Mouse (Mus musculus): ENCODE results near the gene Tmem171. TPM values are rescaled to one million over a fixed set of nuclear protein-coding genes. Genes with fewer than 3 reads are reported as not detected.

Gene Tmem171
- polyA plus RNA-seq, 1 experiment from 2014 or later = not detected

- no peaks in the 10 kb centered on the region for H3K36me3 ChIP-seq (ENCODE audit: control insufficient read depth, insufficient read depth, low read length)
- no peak overlapping the region for H3K4me3 ChIP-seq (ENCODE audit: low read depth, low read length)
- 91% methylated on average over 10 of the region's 10 CpGs for WGBS
- H3K27ac ChIP-seq (ENCODE audit: low read depth, low read length) = no peak overlapping the region
- DNase-seq (ENCODE audit: low spot score) (no peak), ATAC-seq (ENCODE audit: insufficient read depth, low FRiP score, low TSS enrichment) (no peak)
- H3K4me2 ChIP-seq (ENCODE audit: low read depth) = no peak overlapping the region
- H3K27me3 ChIP-seq (ENCODE audit: control insufficient read depth, insufficient read depth, low read length) = no peaks in the 10 kb centered on the region
- no peaks in the 10 kb centered on the region for H3K4me1 ChIP-seq (ENCODE audit: control insufficient read depth, insufficient read depth, low read length)
- H3K9ac ChIP-seq (ENCODE audit: low read length) = no peak overlapping the region
- H3K9me3 ChIP-seq (ENCODE audit: control insufficient read depth, low read length) = no peaks in the 10 kb centered on the region
These were observed 29.4 kb downstream of the Tmem171 start for GRCm38 (mm10) chr13:98665240-98665639.

GRCm38 (mm10) chr13:98662173-98662675 lies 32.4 kb downstream of the Tmem171 start:
- Histone ChIP-seq H3K4me2 (ENCODE audit: low read depth) (no peak overlapping the region), H3K36me3 (ENCODE audit: control insufficient read depth, insufficient read depth, low read length) (no peaks in the 10 kb centered on the region), H3K9ac (ENCODE audit: low read length) (no peak overlapping the region), H3K4me3 (ENCODE audit: low read depth, low read length) (no peak overlapping the region), H3K27me3 (ENCODE audit: control insufficient read depth, insufficient read depth, low read length) (no peaks in the 10 kb centered on the region), H3K4me1 (ENCODE audit: control insufficient read depth, insufficient read depth, low read length) (no peaks in the 10 kb centered on the region), H3K9me3 (ENCODE audit: control insufficient read depth, low read length) (no peaks in the 10 kb centered on the region), H3K27ac (ENCODE audit: low read depth, low read length) (no peak overlapping the region)
- WGBS = 88% methylated on average over 4 of the region's 4 CpGs
- DNase-seq (ENCODE audit: low spot score) (no peak), ATAC-seq (ENCODE audit: insufficient read depth, low FRiP score, low TSS enrichment) (no peak)

- Histone ChIP-seq H3K4me1 (ENCODE audit: control insufficient read depth, insufficient read depth, low read length) (no peaks in the 10 kb centered on the region), H3K36me3 (ENCODE audit: control insufficient read depth, insufficient read depth, low read length) (no peaks in the 10 kb centered on the region), H3K9ac (ENCODE audit: low read length) (no peak overlapping the region), H3K4me3 (ENCODE audit: low read depth, low read length) (no peak overlapping the region), H3K4me2 (ENCODE audit: low read depth) (no peak overlapping the region), H3K27me3 (ENCODE audit: control insufficient read depth, insufficient read depth, low read length) (no peaks in the 10 kb centered on the region), H3K9me3 (ENCODE audit: control insufficient read depth, low read length) (no peaks in the 10 kb centered on the region), H3K27ac (ENCODE audit: low read depth, low read length) (no peak overlapping the region)
- WGBS = 78% methylated on average over 16 of the region's 16 CpGs
- no peak for DNase-seq (ENCODE audit: low spot score)
- no peak for ATAC-seq (ENCODE audit: insufficient read depth, low FRiP score, low TSS enrichment)
These were observed 38.6 kb downstream of the Tmem171 start for GRCm38 (mm10) chr13:98656034-98656471.

- Histone ChIP-seq H3K4me2 (ENCODE audit: low read depth) (no peak overlapping the region), H3K36me3 (ENCODE audit: control insufficient read depth, insufficient read depth, low read length) (no peaks in the 10 kb centered on the region), H3K27ac (ENCODE audit: low read depth, low read length) (no peak overlapping the region), H3K9me3 (ENCODE audit: control insufficient read depth, low read length) (no peaks in the 10 kb centered on the region), H3K4me1 (ENCODE audit: control insufficient read depth, insufficient read depth, low read length) (no peaks in the 10 kb centered on the region), H3K4me3 (ENCODE audit: low read depth, low read length) (no peak overlapping the region), H3K27me3 (ENCODE audit: control insufficient read depth, insufficient read depth, low read length) (no peaks in the 10 kb centered on the region), H3K9ac (ENCODE audit: low read length) (no peak overlapping the region)
- WGBS = 82% methylated on average over 4 of the region's 4 CpGs
- no peak for ATAC-seq (ENCODE audit: insufficient read depth, low FRiP score, low TSS enrichment)
- no peak for DNase-seq (ENCODE audit: low spot score)
These were observed 39.3 kb downstream of the Tmem171 start for GRCm38 (mm10) chr13:98655346-98655745.

- ATAC-seq (ENCODE audit: insufficient read depth, low FRiP score, low TSS enrichment) (no peak), DNase-seq (ENCODE audit: low spot score) (no peak)
- 62% methylated on average over 10 of the region's 10 CpGs for WGBS
- H3K36me3 ChIP-seq (ENCODE audit: control insufficient read depth, insufficient read depth, low read length) = no peaks in the 10 kb centered on the region
- no peak overlapping the region for H3K9ac ChIP-seq (ENCODE audit: low read length)
- H3K27ac ChIP-seq (ENCODE audit: low read depth, low read length) = no peak overlapping the region
- no peaks in the 10 kb centered on the region for H3K27me3 ChIP-seq (ENCODE audit: control insufficient read depth, insufficient read depth, low read length)
- no peak overlapping the region for H3K4me2 ChIP-seq (ENCODE audit: low read depth)
- H3K9me3 ChIP-seq (ENCODE audit: control insufficient read depth, low read length) = no peaks in the 10 kb centered on the region
- no peaks in the 10 kb centered on the region for H3K4me1 ChIP-seq (ENCODE audit: control insufficient read depth, insufficient read depth, low read length)
- no peak overlapping the region for H3K4me3 ChIP-seq (ENCODE audit: low read depth, low read length)
These were observed 40.3 kb downstream of the Tmem171 start for GRCm38 (mm10) chr13:98654129-98654939.

GRCm38 (mm10) chr13:98652194-98652593 lies 42.4 kb downstream of the Tmem171 start:
- Histone ChIP-seq H3K4me3 (ENCODE audit: low read depth, low read length) (no peak overlapping the region), H3K4me1 (ENCODE audit: control insufficient read depth, insufficient read depth, low read length) (no peaks in the 10 kb centered on the region), H3K27me3 (ENCODE audit: control insufficient read depth, insufficient read depth, low read length) (no peaks in the 10 kb centered on the region), H3K9me3 (ENCODE audit: control insufficient read depth, low read length) (no peaks in the 10 kb centered on the region), H3K36me3 (ENCODE audit: control insufficient read depth, insufficient read depth, low read length) (no peaks in the 10 kb centered on the region), H3K4me2 (ENCODE audit: low read depth) (no peak overlapping the region), H3K9ac (ENCODE audit: low read length) (no peak overlapping the region), H3K27ac (ENCODE audit: low read depth, low read length) (no peak overlapping the region)
- no peak for ATAC-seq (ENCODE audit: insufficient read depth, low FRiP score, low TSS enrichment)
- 80% methylated on average over 2 of the region's 2 CpGs for WGBS
- no peak for DNase-seq (ENCODE audit: low spot score)

GRCm38 (mm10) chr13:98651228-98651977 lies 43.2 kb downstream of the Tmem171 start:
- no peaks in the 10 kb centered on the region for H3K27me3 ChIP-seq (ENCODE audit: control insufficient read depth, insufficient read depth, low read length)
- 75% methylated on average over 17 of the region's 17 CpGs for WGBS
- H3K9me3 ChIP-seq (ENCODE audit: control insufficient read depth, low read length) = no peaks in the 10 kb centered on the region
- no peak overlapping the region for H3K4me2 ChIP-seq (ENCODE audit: low read depth)
- H3K4me1 ChIP-seq (ENCODE audit: control insufficient read depth, insufficient read depth, low read length) = no peaks in the 10 kb centered on the region
- no peak overlapping the region for H3K9ac ChIP-seq (ENCODE audit: low read length)
- no peak overlapping the region for H3K4me3 ChIP-seq (ENCODE audit: low read depth, low read length)
- DNase-seq (ENCODE audit: low spot score) = no peak
- H3K27ac ChIP-seq (ENCODE audit: low read depth, low read length) = no peak overlapping the region
- H3K36me3 ChIP-seq (ENCODE audit: control insufficient read depth, insufficient read depth, low read length) = no peaks in the 10 kb centered on the region
- ATAC-seq (ENCODE audit: insufficient read depth, low FRiP score, low TSS enrichment) = no peak

GRCm38 (mm10) chr13:98647775-98648568 lies 46.7 kb downstream of the Tmem171 start:
- no peaks in the 10 kb centered on the region for H3K27me3 ChIP-seq (ENCODE audit: control insufficient read depth, insufficient read depth, low read length)
- 90% methylated on average over 22 of the region's 22 CpGs for WGBS
- no peaks in the 10 kb centered on the region for H3K9me3 ChIP-seq (ENCODE audit: control insufficient read depth, low read length)
- ATAC-seq (ENCODE audit: insufficient read depth, low FRiP score, low TSS enrichment) = no peak
- no peaks in the 10 kb centered on the region for H3K4me1 ChIP-seq (ENCODE audit: control insufficient read depth, insufficient read depth, low read length)
- H3K36me3 ChIP-seq (ENCODE audit: control insufficient read depth, insufficient read depth, low read length) = no peaks in the 10 kb centered on the region
- no peak for DNase-seq (ENCODE audit: low spot score)
- H3K4me2 ChIP-seq (ENCODE audit: low read depth) = no peak overlapping the region
- H3K9ac ChIP-seq (ENCODE audit: low read length) = no peak overlapping the region
- no peak overlapping the region for H3K4me3 ChIP-seq (ENCODE audit: low read depth, low read length)
- H3K27ac ChIP-seq (ENCODE audit: low read depth, low read length) = no peak overlapping the region

Data from neural tube, embryonic 11.5 days (tissue).